Mouse (Mus musculus): ENCODE results near the gene Celf3. TPM values are rescaled to one million over a fixed set of nuclear protein-coding genes. Genes with fewer than 3 reads are reported as not detected.

Celf3 gene
- polyA plus RNA-seq, 1 experiment from 2014 or later = 1.7 TPM

DNA sequence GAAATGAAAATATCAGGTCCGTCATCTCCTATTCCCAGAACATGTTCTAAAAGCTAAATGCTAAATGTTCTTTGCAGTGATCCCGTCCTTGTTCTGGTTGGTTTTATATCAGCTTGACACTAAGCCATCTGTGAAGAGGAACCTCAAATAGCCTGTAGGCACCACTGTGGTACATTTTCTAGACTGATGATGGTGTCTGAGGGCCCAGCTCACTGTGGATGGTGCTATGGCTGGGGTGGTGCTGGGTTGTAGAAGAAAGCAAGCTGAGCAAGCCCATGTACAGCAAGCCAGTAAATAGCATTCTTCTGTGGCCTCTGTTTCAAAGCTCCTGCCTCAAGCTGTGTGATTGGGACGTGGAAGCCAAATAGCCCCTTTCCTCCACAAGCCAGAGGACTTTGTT, 21.0 kb upstream of the Celf3 start:
- H3K9ac ChIP-seq (ENCODE audit: low read length) = no peak overlapping the region
- ATAC-seq (replicated peaks; ENCODE audit: extremely low read depth, insufficient read depth, low FRiP score) = no peak
- H3K36me3 ChIP-seq (ENCODE audit: control insufficient read depth, insufficient read depth) = no peaks in the 10 kb centered on the region
- H3K9me3 ChIP-seq (replicated peaks; ENCODE audit: control insufficient read depth, low read length) = no peaks in the 10 kb centered on the region
- peaks cover 10% of the 10 kb centered on the region for H3K27me3 ChIP-seq (ENCODE audit: control insufficient read depth, insufficient read depth, low read length)
- no peak overlapping the region for H3K4me2 ChIP-seq (ENCODE audit: low read depth, low read length)
- H3K4me1 ChIP-seq (ENCODE audit: control insufficient read depth, insufficient read depth, low read length) = no peaks in the 10 kb centered on the region
- H3K4me3 ChIP-seq (ENCODE audit: low read length) = no peak overlapping the region
- 69% methylated on average over 3 of the region's 3 CpGs for WGBS
- no peak overlapping the region for H3K27ac ChIP-seq (ENCODE audit: low read length)

DNA sequence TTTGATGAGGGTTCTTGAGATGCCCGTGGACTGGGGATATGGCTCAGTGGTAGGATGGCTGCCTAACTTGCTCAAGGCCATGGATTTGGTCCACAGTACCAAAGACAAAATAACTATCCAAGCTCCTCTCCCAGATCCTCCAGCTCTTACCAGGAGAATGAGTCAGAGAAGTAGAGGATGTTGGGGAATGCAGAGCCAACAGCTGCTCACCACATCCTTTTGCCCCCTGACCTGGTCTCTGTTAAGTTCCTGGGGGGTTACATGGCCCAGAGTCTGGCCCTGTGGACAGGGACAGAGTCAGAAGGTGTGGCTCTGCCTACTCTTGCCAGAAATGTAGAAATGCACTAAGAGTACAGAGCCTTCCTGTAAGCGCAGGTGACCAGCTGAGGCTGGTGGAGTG, 18.3 kb upstream of the Celf3 start:
- no peak for ATAC-seq (replicated peaks; ENCODE audit: extremely low read depth, insufficient read depth, low FRiP score)
- WGBS = 93% methylated on average over 2 of the region's 2 CpGs

DNA sequence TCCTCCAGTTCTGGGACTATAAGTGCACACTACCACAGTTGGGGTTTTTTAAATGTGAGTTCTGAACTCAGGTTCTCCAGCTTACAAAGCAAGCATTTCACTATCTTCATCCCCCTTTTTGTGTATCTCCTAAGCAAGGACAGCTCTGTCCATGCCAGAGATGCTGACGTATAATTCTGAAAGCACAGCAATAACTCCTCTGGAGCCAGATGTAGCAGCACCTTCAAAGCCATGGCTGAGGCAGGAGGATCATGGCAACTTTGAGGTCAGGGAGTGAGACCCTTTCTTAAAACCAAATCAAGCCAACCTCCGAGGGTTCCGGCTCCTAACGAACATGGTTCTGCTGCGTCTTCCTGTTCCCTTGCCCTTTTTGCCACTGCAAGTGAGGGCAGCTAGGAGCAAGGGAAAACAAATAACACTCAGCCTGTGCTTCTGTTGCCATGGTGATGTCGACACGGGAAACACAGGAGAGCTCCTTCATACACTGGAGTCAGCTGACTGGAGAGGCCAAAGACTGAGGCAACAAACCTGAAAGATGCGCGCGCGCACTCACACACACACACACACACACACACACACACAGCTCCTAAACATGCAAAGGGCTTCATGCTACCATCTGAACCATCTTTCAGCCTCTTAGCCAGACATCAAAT, 14.0 kb upstream of the Celf3 start:
- WGBS = 53% methylated on average over 11 of the region's 11 CpGs
- no peak overlapping the region for H3K9ac ChIP-seq (ENCODE audit: low read length)
- H3K36me3 ChIP-seq (ENCODE audit: control insufficient read depth, insufficient read depth) = no peaks in the 10 kb centered on the region
- H3K27me3 ChIP-seq (ENCODE audit: control insufficient read depth, insufficient read depth, low read length) = no peaks in the 10 kb centered on the region
- H3K4me2 ChIP-seq (ENCODE audit: low read depth, low read length) = no peak overlapping the region
- H3K4me1 ChIP-seq (ENCODE audit: control insufficient read depth, insufficient read depth, low read length) = no peaks in the 10 kb centered on the region
- ATAC-seq (replicated peaks; ENCODE audit: extremely low read depth, insufficient read depth, low FRiP score) = no peak
- H3K27ac ChIP-seq (ENCODE audit: low read length) = no peak overlapping the region
- H3K4me3 ChIP-seq (ENCODE audit: low read length) = no peak overlapping the region
- H3K9me3 ChIP-seq (replicated peaks; ENCODE audit: control insufficient read depth, low read length) = no peaks in the 10 kb centered on the region

More for the DNA sequence above, 18.3 kb upstream of the Celf3 start:
- Histone ChIP-seq H3K9ac (ENCODE audit: low read length) (no peak overlapping the region), H3K36me3 (ENCODE audit: control insufficient read depth, insufficient read depth) (no peaks in the 10 kb centered on the region), H3K4me1 (ENCODE audit: control insufficient read depth, insufficient read depth, low read length) (no peaks in the 10 kb centered on the region), H3K27me3 (ENCODE audit: control insufficient read depth, insufficient read depth, low read length) (peaks cover 10% of the 10 kb centered on the region), H3K27ac (ENCODE audit: low read length) (no peak overlapping the region), H3K4me2 (ENCODE audit: low read depth, low read length) (no peak overlapping the region), H3K9me3 (replicated peaks; ENCODE audit: control insufficient read depth, low read length) (no peaks in the 10 kb centered on the region), H3K4me3 (ENCODE audit: low read length) (no peak overlapping the region)

DNA sequence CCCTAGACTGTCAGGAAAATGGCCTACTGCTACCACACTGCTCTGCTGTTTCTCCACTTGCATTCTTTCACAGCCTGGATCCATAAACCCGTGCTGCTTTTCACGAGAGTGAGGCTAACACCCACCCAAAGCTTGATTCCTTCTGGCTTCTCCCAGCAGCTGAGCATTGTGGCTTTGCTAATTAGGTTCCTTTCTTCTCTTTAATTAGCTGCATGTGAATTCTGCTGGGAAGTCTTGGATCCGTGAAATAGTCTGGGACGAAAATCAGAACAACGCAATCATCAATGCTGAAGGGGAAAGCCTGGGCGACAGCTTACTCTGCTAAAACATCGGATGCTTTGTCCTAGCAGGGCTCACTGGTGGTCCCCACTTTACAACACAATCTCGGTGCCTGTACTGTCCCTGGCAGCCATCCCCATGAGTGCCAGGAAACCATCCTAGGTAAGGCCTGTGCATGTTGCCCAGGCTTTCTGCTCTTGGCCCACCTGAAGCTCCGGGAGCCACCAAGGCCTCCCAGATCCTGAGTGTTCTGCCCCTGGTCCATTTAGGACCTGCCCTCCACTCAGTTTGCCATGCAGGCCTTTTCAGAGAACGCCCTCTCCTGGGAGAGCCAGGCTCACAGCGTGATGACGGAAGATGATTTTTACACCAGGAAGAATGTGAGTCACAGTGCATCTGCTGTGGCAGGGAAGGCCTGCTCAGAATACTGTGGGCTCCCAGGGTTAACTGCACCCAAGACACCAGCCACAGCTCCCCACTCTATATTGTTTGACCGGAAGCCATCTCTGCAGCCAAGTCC, 12.3 kb upstream of the Celf3 start:
- no peak for ATAC-seq (replicated peaks; ENCODE audit: extremely low read depth, insufficient read depth, low FRiP score)
- H3K27ac ChIP-seq (ENCODE audit: low read length) = no peak overlapping the region
- H3K27me3 ChIP-seq (ENCODE audit: control insufficient read depth, insufficient read depth, low read length) = no peaks in the 10 kb centered on the region

DNA sequence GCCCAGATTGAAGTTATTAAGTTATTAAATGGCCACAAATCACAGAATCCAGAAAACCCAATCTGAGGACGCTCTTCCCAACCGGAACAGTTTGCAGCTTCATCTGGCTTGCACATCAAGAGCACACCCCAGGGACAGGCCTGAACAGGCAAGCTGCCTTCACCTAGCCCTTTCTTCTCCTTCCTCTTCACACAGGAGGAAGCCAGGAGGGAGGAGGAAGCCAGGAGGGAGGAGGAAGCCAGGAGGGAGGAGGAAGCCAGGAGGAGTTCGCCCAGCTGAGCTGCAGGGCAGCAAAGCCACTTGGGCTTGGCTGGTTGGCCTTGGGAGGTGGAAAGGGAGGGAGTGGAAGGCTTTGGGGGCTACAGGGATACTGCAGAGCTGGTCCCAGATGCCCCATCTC, 9.2 kb upstream of the Celf3 start:
- Histone ChIP-seq H3K36me3 (ENCODE audit: control insufficient read depth, insufficient read depth) (no peaks in the 10 kb centered on the region), H3K27ac (ENCODE audit: low read length) (no peak overlapping the region), H3K27me3 (ENCODE audit: control insufficient read depth, insufficient read depth, low read length) (no peaks in the 10 kb centered on the region), H3K4me3 (ENCODE audit: low read length) (no peak overlapping the region), H3K4me2 (ENCODE audit: low read depth, low read length) (no peak overlapping the region), H3K9me3 (replicated peaks; ENCODE audit: control insufficient read depth, low read length) (no peaks in the 10 kb centered on the region), H3K9ac (ENCODE audit: low read length) (no peak overlapping the region), H3K4me1 (ENCODE audit: control insufficient read depth, insufficient read depth, low read length) (peaks cover 17% of the 10 kb centered on the region)
- 54% methylated on average over 3 of the region's 3 CpGs for WGBS
- ATAC-seq (replicated peaks; ENCODE audit: extremely low read depth, insufficient read depth, low FRiP score) = no peak

More for the DNA sequence above, 12.3 kb upstream of the Celf3 start:
- Histone ChIP-seq H3K36me3 (ENCODE audit: control insufficient read depth, insufficient read depth) (no peaks in the 10 kb centered on the region), H3K9ac (ENCODE audit: low read length) (no peak overlapping the region), H3K4me1 (ENCODE audit: control insufficient read depth, insufficient read depth, low read length) (no peaks in the 10 kb centered on the region), H3K9me3 (replicated peaks; ENCODE audit: control insufficient read depth, low read length) (no peaks in the 10 kb centered on the region), H3K4me2 (ENCODE audit: low read depth, low read length) (no peak overlapping the region), H3K4me3 (ENCODE audit: low read length) (no peak overlapping the region)
- WGBS = 79% methylated on average over 13 of the region's 13 CpGs

DNA sequence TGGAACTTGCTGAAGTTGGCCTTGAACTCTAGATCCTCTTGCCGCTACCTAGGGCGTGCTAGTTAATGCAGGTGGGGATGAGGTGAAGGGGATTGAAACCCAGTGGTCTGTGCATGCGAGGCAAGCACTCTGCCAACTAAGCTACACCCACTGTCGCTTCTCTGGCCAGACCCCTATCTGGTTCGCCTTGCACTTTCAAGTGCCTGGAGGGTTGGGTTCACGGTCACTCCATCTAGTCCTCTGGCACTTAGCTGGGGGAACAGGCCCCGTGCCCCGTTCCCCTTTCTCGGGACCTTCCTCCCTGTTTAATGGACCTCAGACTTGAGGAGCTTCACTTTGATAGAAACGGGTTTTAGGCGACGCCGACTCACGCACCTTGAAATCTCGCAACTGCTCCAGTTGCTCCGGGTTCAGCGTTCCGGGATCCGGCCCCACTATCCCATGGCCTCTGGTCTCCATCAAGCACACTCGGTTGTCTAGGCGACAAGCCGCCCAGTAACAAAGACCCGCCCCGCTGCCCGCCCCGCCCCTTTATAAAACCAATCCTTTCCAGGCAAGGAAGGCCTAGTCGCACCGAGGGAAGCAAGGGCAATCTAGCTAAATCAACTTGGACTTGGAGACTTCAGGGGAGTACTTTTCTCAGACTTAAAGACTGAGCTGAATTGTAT, 5.5 kb upstream of the Celf3 start:
- ATAC-seq (replicated peaks; ENCODE audit: extremely low read depth, insufficient read depth, low FRiP score) = peak; percentile 80
- Histone ChIP-seq H3K4me1 (ENCODE audit: control insufficient read depth, insufficient read depth, low read length) (peaks cover 18% of the 10 kb centered on the region), H3K27ac (ENCODE audit: low read length) (peak overlapping the region; percentile 77), H3K4me3 (ENCODE audit: low read length) (peak overlapping the region; percentile 36), H3K4me2 (ENCODE audit: low read depth, low read length) (peak overlapping the region; percentile 62), H3K9ac (ENCODE audit: low read length) (0 out of 2 replicates have a peak overlapping the region, but pooled peaks have one; percentile 41), H3K36me3 (ENCODE audit: control insufficient read depth, insufficient read depth) (no peaks in the 10 kb centered on the region), H3K9me3 (replicated peaks; ENCODE audit: control insufficient read depth, low read length) (no peaks in the 10 kb centered on the region), H3K27me3 (ENCODE audit: control insufficient read depth, insufficient read depth, low read length) (no peaks in the 10 kb centered on the region)
- WGBS = 9% methylated on average over 28 of the region's 28 CpGs

DNA sequence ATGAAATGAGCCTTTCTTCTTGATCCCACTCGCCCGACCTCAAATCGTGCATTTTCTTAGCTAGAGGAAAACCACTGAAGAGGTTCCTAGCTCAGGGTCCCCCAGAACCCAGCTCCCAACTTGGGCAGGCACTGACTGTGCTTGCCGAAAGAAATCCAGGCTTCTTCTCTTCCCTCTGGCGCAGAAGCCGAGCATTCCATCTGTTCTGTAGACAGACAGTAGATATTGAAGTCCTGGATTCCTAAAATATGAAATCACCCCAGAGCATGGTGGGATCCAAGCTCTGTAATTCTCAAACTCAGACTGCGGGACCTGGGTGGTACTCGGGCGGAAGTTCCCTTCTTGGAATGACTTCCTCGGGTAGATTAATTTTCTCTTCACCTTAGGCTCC, 5.0 kb upstream of the Celf3 start:
- WGBS = 26% methylated on average over 10 of the region's 10 CpGs
- Histone ChIP-seq H3K4me1 (ENCODE audit: control insufficient read depth, insufficient read depth, low read length) (peaks cover 18% of the 10 kb centered on the region), H3K9ac (ENCODE audit: low read length) (peak overlapping the region; percentile 41; the same call in 1 of the 2 replicates), H3K4me3 (ENCODE audit: low read length) (0 out of 2 replicates have a peak overlapping the region, but pooled peaks have one; percentile 5), H3K27ac (ENCODE audit: low read length) (peak overlapping the region; percentile 77), H3K27me3 (ENCODE audit: control insufficient read depth, insufficient read depth, low read length) (peaks cover 4% of the 10 kb centered on the region), H3K4me2 (ENCODE audit: low read depth, low read length) (peak overlapping the region; percentile 62), H3K9me3 (replicated peaks; ENCODE audit: control insufficient read depth, low read length) (no peaks in the 10 kb centered on the region), H3K36me3 (ENCODE audit: control insufficient read depth, insufficient read depth) (no peaks in the 10 kb centered on the region)
- ATAC-seq (replicated peaks; ENCODE audit: extremely low read depth, insufficient read depth, low FRiP score) = peak; percentile 25; the same call in 1 of the 2 replicates

DNA sequence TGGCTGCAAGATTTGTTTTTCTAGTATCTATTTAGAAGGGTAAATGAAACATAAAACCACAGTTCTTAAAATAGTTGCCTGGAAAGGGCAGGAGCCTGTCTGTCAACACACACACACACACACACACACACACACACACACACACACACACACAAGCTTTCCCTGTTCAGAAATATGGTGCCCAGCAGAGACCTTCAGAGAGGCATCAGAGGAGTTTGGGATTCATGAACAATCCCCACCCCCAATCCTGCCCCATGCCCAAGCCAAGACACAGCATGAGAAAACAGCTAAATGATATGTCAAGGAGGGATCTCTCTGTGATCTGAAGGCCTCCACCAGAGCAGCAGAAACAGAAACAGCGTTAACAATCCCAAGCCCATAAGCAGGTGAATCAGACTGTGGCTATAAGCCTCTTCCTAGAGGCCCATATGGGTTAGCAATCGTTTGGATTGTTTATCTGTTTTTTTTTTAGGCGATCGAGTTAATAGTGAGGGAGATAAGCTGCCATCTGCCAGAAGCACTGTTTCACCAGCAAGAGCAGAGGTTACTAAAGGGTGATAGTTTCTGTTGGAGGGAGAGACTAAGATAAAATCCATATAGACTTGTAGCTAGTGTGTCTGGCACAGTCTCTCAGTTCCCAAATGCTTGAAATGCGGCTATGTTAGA, 4.4 kb upstream of the Celf3 start:
- Histone ChIP-seq H3K27me3 (ENCODE audit: control insufficient read depth, insufficient read depth, low read length) (peaks cover 9% of the 10 kb centered on the region), H3K4me3 (ENCODE audit: low read length) (no peak overlapping the region), H3K4me2 (ENCODE audit: low read depth, low read length) (no peak overlapping the region), H3K36me3 (ENCODE audit: control insufficient read depth, insufficient read depth) (no peaks in the 10 kb centered on the region), H3K9ac (ENCODE audit: low read length) (no peak overlapping the region), H3K27ac (ENCODE audit: low read length) (peak overlapping the region; percentile 5; the same call in 1 of the 2 replicates), H3K9me3 (replicated peaks; ENCODE audit: control insufficient read depth, low read length) (no peaks in the 10 kb centered on the region), H3K4me1 (ENCODE audit: control insufficient read depth, insufficient read depth, low read length) (peaks cover 18% of the 10 kb centered on the region)
- ATAC-seq (replicated peaks; ENCODE audit: extremely low read depth, insufficient read depth, low FRiP score) = no peak
- 31% methylated on average over 5 of the region's 5 CpGs for WGBS

All from heart, embryonic 16.5 days (tissue).